Mouse (Mus musculus) E14TG2a.4 (cell line): ENCODE data around the gene Mettl7a3.

Experiments
- CTCF ChIP-seq: conservative IDR thresholded peaks from 2 replicates; pipeline ENCODE4 v1.5.1; 2014; ENCODE audit warnings: low read length
- NANOG ChIP-seq: IDR thresholded peaks from 2 replicates; pipeline ENCODE4 v1.6.1; 2014; ENCODE audit warnings: borderline replicate concordance, low read length, mixed read lengths
- POU5F1 ChIP-seq: IDR thresholded peaks from 2 replicates; pipeline ENCODE4 v1.6.1; 2014; ENCODE audit warnings: low read length, borderline replicate concordance

- no peak for TF ChIP-seq POU5F1
- TF ChIP-seq CTCF = no peak
- TF ChIP-seq NANOG = no peak
Measured at GRCm38 (mm10) chr15:100345484-100345883, 10.8 kb downstream of the Mettl7a3 start.
